Mouse (Mus musculus) lung, embryonic 14.5 days (tissue): ENCODE measurements at regions not wholly inside any gene's neighbourhood (a gene's known extent, or its start where the extent isn't known, plus 50 kb on each side); places are given as distances from the start of the nearest gene placed in this dataset.

Experiments
- ATAC-seq: fragments of 200-750 bp; cut with Nextera tagmentation; 2 replicates; pipeline ENCODE4 v1.8.0; 2017; ENCODE audit warnings: mild to moderate bottlenecking, moderate TSS enrichment, moderate library complexity; ENCODE audit not compliant: insufficient read depth
- DNase-seq: peaks from one replicate; pipeline ENCODE4 v3.0.0-alpha.2; 2015
- H3K27ac ChIP-seq: fragments of 300-500 bp; sonication (generic); 2 replicates; pipeline ENCODE4 v1.5.1; 2014; ENCODE audit warnings: low read depth, mild to moderate bottlenecking, moderate library complexity
- H3K27me3 ChIP-seq: fragments of 300-500 bp; sonication (generic); 2 replicates; pipeline ENCODE4 v1.6.1; 2014; ENCODE audit warnings: low read length, control low read depth; ENCODE audit not compliant: insufficient read depth
- H3K36me3 ChIP-seq: fragments of 300-500 bp; sonication (generic); 2 replicates; pipeline ENCODE4 v1.6.1; 2014; ENCODE audit warnings: control low read depth; ENCODE audit not compliant: insufficient read depth
- H3K4me1 ChIP-seq: fragments of 300-500 bp; sonication (generic); 2 replicates; pipeline ENCODE4 v1.6.1; 2014; ENCODE audit warnings: antibody characterized with exemption, control low read depth; ENCODE audit not compliant: insufficient read depth
- H3K4me2 ChIP-seq: fragments of 300-500 bp; sonication (generic); 2 replicates; pipeline ENCODE4 v1.6.1; 2014; ENCODE audit warnings: mild to moderate bottlenecking
- H3K4me3 ChIP-seq: fragments of 300-500 bp; sonication (generic); 2 replicates; pipeline ENCODE4 v1.5.1; 2014; ENCODE audit warnings: low read depth, low read length
- H3K9ac ChIP-seq: fragments of 300-500 bp; sonication (generic); 2 replicates; pipeline ENCODE4 v1.6.1; 2014
- H3K9me3 ChIP-seq: fragments of 300-500 bp; sonication (generic); 2 replicates; pipeline ENCODE4 v1.6.1; 2016; ENCODE audit warnings: low read depth, low read length, control low read depth
- CTCF ChIP-seq: IDR thresholded peaks from 2 replicates; pipeline ENCODE4 v1.5.1; 2016; ENCODE audit warnings: antibody characterized with exemption, low read depth
- WGBS: fragments of 180-500 bp; shearing (Covaris S2); extraction: QIAGEN DNeasy Blood & Tissue Kit; methylation state at CpG from one replicate; pipeline ENCODE4 v1.1.7; 2014; 5-methylcytosine and 5-hydroxymethylcytosine counted together

DNA sequence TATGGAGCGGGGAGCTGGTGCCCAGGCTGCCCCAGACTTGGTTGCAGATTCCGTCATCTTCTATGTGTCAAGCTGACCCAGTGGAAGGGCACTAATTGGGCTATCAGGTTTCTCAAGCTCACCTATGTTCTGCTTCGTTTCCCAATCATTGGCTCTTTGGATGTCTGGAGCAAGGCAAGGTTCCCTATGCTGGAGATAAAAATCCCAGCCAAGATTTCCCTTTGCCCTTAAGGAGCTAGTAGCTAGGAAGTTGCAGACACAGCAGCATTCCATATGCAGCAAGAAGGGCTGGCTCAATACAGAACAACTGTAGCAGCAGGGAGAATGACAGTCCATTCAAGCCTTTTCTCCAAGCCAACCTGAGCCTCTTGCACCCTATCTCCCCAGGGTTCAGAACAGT is 159.2 kb upstream of the Zfp706 start:
- Histone ChIP-seq H3K4me1 (no peaks in the 10 kb centered on the region), H3K27me3 (no peaks in the 10 kb centered on the region), H3K4me2 (no peak overlapping the region), H3K9me3 (no peaks in the 10 kb centered on the region), H3K4me3 (no peak overlapping the region), H3K36me3 (no peaks in the 10 kb centered on the region), H3K9ac (no peak overlapping the region), H3K27ac (no peak overlapping the region)
- DNase-seq: peak; percentile 5
- no peak for TF ChIP-seq CTCF
- WGBS: 60% methylated on average over 3 of the region's 3 CpGs
- ATAC-seq: no peak

DNA sequence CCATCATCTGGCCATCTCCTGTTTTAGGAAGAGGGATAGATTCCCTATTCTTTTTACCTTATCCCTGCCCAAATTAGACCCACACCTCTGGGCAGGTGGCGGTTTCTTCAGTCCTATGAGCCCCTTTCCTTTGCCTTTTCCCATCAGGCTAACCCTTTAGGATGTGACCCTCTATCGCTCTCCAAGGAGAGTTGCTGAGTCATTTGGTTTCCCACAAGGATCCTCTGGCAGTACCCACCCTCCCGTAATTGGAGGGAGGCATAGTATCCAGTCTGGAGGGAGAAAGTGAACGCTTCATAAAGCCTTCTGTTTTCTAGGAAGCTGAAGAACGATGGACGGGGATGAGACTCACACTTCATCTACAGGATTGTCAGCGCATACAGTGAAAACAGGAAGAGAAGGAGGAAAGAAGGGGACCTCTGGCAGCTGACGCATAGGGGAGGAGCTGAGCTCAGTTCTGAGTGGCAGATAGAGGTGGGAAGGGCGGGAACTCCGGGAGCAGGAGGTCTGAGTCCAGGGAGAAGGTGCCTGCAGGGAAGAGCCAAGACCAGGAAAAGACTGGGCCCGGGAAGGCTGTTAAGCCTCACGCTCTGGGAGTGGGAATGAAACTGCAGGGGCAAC is 158.4 kb upstream of the Zfp706 start:
- Histone ChIP-seq H3K9ac (no peak overlapping the region), H3K4me1 (no peaks in the 10 kb centered on the region), H3K27ac (no peak overlapping the region), H3K4me2 (peak overlapping the region; percentile 34), H3K27me3 (no peaks in the 10 kb centered on the region), H3K9me3 (no peaks in the 10 kb centered on the region), H3K4me3 (no peak overlapping the region), H3K36me3 (no peaks in the 10 kb centered on the region)
- 12% methylated on average over 12 of the region's 12 CpGs for WGBS
- DNase-seq: peak; percentile 48
- ATAC-seq: peak; percentile 76; the same call in 1 of the 2 replicates
- no peak for TF ChIP-seq CTCF

DNA sequence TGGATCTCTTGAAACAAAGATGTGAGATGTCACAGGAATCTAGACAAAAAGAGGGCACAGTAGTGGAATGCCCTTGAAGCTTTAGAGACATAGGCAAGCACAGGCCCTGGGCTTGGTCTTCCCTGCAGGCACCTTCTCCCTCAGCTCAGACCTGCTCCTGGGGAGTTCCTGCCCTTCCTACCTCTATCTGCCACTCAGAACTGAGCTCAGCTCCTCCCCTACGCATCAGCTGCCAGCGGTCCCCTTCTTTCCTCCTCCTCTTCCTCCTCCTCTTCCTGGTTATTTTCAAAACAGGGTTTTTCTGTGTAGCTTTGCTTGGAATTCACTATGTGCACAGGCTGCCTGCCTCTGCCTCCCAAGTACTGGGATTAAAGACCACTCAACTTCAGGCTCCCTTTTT is 157.6 kb upstream of the Zfp706 start:
- DNase-seq (no peak), ATAC-seq (no peak)
- Histone ChIP-seq H3K4me1 (no peaks in the 10 kb centered on the region), H3K27ac (no peak overlapping the region), H3K9ac (no peak overlapping the region), H3K4me2 (no peak overlapping the region), H3K9me3 (no peaks in the 10 kb centered on the region), H3K27me3 (no peaks in the 10 kb centered on the region), H3K4me3 (no peak overlapping the region), H3K36me3 (no peaks in the 10 kb centered on the region)
- no peak for TF ChIP-seq CTCF
- WGBS: 47% methylated on average over 2 of the region's 2 CpGs

DNA sequence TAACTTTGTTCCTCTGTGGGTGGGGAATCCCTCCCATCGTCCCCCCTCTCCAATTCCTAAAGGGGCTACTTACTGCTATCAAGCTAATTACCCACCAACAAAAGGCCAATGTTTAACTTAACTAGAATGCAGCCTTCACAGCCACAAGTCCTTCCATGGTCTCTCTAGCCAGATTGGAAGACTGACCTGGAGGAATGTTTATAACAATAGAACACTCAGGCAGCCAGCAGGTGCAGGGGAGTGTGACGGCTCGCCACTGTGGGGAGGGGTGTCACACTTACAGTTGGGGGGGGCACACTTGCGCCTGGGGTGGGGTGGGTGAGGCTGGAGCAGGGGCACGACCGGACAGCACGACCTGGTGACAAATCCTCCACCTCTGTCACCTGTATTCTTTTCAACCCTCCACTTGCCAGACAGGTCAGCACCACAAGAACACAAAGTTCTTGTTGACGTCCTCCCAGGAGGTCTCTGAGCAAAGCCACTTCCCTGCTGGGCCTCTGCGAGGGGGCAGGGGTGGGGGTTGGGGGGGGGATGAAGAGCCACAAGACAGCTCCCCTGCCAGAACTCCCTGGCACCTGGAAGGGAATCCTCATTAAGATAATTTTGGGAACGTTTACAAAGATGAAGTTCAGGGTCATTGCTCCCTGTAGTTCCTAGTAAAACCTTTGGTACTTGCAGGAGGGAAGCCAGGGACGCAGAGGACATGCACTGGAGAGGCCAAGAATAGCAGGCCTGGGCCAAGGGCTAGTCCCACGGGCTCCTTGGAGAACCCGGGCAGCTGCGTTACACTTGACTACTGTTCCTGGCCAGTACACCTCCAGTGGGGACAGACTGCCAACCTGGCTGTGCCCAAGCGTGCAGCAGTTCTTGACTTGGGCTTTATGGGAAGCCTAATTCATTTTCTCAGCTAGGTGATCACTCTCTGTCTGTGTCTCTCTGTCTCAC is 156.9 kb upstream of the Zfp706 start:
- H3K4me3 ChIP-seq: no peak overlapping the region
- H3K4me2 ChIP-seq: no peak overlapping the region
- 31% methylated on average over 15 of the region's 15 CpGs for WGBS
- no peaks in the 10 kb centered on the region for H3K4me1 ChIP-seq
- H3K27ac ChIP-seq: no peak overlapping the region
- H3K9me3 ChIP-seq: no peaks in the 10 kb centered on the region
- no peak overlapping the region for H3K9ac ChIP-seq
- TF ChIP-seq CTCF: no peak
- H3K27me3 ChIP-seq: no peaks in the 10 kb centered on the region
- DNase-seq (no peak), ATAC-seq (no peak)
- H3K36me3 ChIP-seq: no peaks in the 10 kb centered on the region

DNA sequence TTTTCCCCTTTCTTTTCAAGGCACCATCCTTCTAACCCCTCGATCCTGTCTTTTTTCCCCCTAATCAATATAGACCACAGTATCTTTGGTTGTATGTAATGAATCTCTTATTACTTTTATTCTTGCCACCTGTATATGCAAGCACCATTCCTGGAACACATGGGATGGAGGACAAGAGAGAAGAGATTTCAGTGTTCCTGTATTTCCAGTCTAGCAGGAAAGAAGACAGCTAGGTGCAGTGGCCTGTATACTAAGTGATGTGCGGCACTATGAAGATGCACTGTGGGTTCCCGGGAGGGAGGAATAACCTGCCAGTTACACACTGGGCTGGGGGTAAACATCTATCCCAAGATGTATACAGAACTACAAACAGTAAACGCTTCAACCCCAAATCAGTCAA is 152.4 kb upstream of the Zfp706 start:
- no peak for ATAC-seq
- Histone ChIP-seq H3K9me3 (no peaks in the 10 kb centered on the region), H3K27me3 (no peaks in the 10 kb centered on the region), H3K4me1 (no peaks in the 10 kb centered on the region), H3K4me2 (no peak overlapping the region), H3K4me3 (no peak overlapping the region), H3K9ac (no peak overlapping the region), H3K27ac (no peak overlapping the region), H3K36me3 (no peaks in the 10 kb centered on the region)
- TF ChIP-seq CTCF: no peak
- DNase-seq: no peak
- 52% methylated on average over 4 of the region's 4 CpGs for WGBS

DNA sequence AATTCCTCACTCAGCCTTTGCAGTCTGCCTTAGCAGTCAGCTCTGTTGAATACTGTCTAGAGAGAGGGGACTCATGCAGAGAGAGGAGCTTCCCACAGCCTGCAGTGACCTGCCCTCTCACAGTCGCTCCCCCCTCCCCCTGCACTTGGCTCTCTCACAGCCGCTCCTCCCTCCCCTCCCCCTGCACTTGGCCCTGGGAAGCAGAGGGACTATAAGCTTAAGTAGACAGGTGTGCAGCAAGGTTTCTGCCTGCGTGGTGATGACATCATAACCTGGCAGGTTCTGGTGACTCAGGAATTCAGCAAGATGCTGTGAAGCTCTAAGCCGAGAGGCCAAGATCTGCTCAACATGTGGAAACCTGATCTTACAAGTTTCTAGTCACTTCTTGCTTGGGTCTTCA is 151.8 kb upstream of the Zfp706 start:
- DNase-seq (peak; percentile 56), ATAC-seq (peak; percentile 66)
- no peaks in the 10 kb centered on the region for H3K27me3 ChIP-seq
- H3K4me3 ChIP-seq: no peak overlapping the region
- no peaks in the 10 kb centered on the region for H3K36me3 ChIP-seq
- WGBS: 3% methylated on average over 4 of the region's 4 CpGs
- H3K9me3 ChIP-seq: no peaks in the 10 kb centered on the region
- H3K4me2 ChIP-seq: no peak overlapping the region
- no peak overlapping the region for H3K9ac ChIP-seq
- TF ChIP-seq CTCF: no peak
- no peaks in the 10 kb centered on the region for H3K4me1 ChIP-seq
- no peak overlapping the region for H3K27ac ChIP-seq

DNA sequence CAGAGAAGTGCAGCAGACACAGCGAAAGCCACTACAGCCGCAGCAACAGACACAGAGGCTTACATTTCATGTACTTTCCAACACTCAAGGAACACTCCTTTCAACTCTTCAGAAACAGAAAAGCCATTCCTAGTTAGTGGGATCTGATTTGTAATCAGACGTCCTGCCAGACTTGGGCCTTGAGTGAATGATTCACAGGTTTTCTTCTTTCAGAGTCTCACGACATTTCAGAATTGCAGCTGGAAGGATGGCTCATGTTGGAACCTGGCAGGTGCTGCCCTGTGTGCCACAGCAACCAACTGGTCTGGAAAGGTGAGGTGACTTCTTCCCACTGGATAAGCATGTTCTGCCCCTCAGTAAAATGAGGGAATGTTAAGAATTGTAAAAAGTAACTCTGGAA is 149.8 kb upstream of the Zfp706 start:
- ATAC-seq (no peak), DNase-seq (peak; percentile 24)
- H3K27me3 ChIP-seq: no peaks in the 10 kb centered on the region
- TF ChIP-seq CTCF: no peak
- no peak overlapping the region for H3K9ac ChIP-seq
- 44% methylated on average over 4 of the region's 4 CpGs for WGBS
- no peaks in the 10 kb centered on the region for H3K36me3 ChIP-seq
- H3K4me1 ChIP-seq: no peaks in the 10 kb centered on the region
- no peak overlapping the region for H3K4me2 ChIP-seq
- H3K4me3 ChIP-seq: no peak overlapping the region
- no peaks in the 10 kb centered on the region for H3K9me3 ChIP-seq
- peak overlapping the region; percentile 66; the same call in 1 of the 2 replicates for H3K27ac ChIP-seq
